Comparison of ENCODE assay signal across 17 mouse cellular contexts in genomic region chr13:38516582-38516981, GRCm38 (mm10).
"Had no signal": no experiment of that assay in that cellular context is flagged by ENCODE, and none has a peak within 500 bp of the region (broad histone marks: within the 10 kb centered on the region; RNA-seq: fewer than 3 reads in every experiment).

No protein-coding gene starts in this region.

- H3K4me1 ChIP-seq: liver, embryonic 12.5 days; midbrain, embryonic 12.5 days; neural tube, embryonic 13.5 days; neural tube, embryonic 15.5 days; stomach, embryonic 15.5 days had no signal

- H3K27ac ChIP-seq: liver, embryonic 12.5 days; liver, embryonic 14.5 days; lung, embryonic 15.5 days; macrophage; midbrain, embryonic 12.5 days; neural tube, embryonic 13.5 days; neural tube, embryonic 15.5 days; stomach, embryonic 15.5 days; stomach, postnatal 0 days had no signal

- H3K9ac ChIP-seq: liver, embryonic 12.5 days; liver, embryonic 14.5 days; lung, embryonic 15.5 days; midbrain, embryonic 12.5 days; neural tube, embryonic 13.5 days; neural tube, embryonic 15.5 days; stomach, embryonic 15.5 days had no signal

- H3K27me3 ChIP-seq: liver, embryonic 12.5 days; lung, embryonic 15.5 days; megakaryocyte, embryonic 14.5 days; midbrain, embryonic 12.5 days; neural tube, embryonic 13.5 days; neural tube, embryonic 15.5 days; stomach, embryonic 15.5 days had no signal

- H3K4me3 ChIP-seq: liver, embryonic 12.5 days; lung, embryonic 15.5 days; megakaryocyte, embryonic 14.5 days; midbrain, embryonic 12.5 days; neural tube, embryonic 13.5 days; neural tube, embryonic 15.5 days; stomach, embryonic 15.5 days had no signal

- H3K9me3 ChIP-seq: liver, embryonic 12.5 days; lung, embryonic 15.5 days; megakaryocyte, embryonic 14.5 days; midbrain, embryonic 12.5 days; neural tube, embryonic 13.5 days; neural tube, embryonic 15.5 days; stomach, embryonic 15.5 days had no signal

- DNase-seq: lung, adult 2 months; lung, postnatal 36 days; midbrain, embryonic 14.5 days; right cerebral cortex, postnatal 14 days; thymus, adult 2 months; thymus, postnatal 25 days; thymus, postnatal 4 days had no signal

- ATAC-seq: liver, embryonic 12.5 days had no signal

- H3K4me2 ChIP-seq: liver, embryonic 12.5 days; lung, embryonic 15.5 days; midbrain, embryonic 12.5 days; neural tube, embryonic 13.5 days; neural tube, embryonic 15.5 days; stomach, embryonic 15.5 days had no signal
